Mouse (Mus musculus): ENCODE results near the gene Prss46.

The Prss46 gene

GRCm38 (mm10) chr9:110896595-110896994 is 52.3 kb downstream of the Prss46 start:
- no peak for DNase-seq (ENCODE audit: low spot score in 2 of 2)

DNA sequence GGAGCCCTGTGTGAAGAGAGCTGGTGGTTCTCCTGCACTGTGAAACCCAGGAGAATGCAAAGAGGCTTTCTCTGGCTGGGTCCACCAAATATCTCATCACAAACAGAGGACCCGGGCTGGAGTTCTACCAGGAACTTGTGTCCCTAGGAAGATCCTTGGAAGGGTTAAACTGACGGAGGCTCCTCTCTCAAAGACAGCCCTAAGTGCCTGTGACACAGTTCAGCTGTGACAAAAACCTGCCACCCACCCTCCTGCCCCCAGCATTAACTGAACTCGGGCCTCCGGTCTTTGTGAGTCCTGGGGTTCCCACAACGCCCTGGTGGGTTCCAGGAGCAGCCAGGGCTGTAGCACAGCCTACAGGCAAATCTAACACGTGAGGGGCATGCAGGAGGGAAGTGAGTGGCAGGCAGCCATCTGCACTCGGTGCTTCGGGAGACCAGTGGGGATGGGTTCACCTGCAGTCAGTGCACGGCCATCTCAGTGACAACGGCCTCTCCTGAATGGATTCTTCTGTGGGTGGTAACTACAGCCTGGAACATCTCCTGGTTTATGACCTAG is 55.2 kb downstream of the Prss46 start:
- DNase-seq (ENCODE audit: low spot score in 2 of 2), result no peak

GRCm38 (mm10) chr9:110901204-110901603 is 56.9 kb downstream of the Prss46 start:
- no peak for DNase-seq (ENCODE audit: low spot score in 2 of 2)

DNA sequence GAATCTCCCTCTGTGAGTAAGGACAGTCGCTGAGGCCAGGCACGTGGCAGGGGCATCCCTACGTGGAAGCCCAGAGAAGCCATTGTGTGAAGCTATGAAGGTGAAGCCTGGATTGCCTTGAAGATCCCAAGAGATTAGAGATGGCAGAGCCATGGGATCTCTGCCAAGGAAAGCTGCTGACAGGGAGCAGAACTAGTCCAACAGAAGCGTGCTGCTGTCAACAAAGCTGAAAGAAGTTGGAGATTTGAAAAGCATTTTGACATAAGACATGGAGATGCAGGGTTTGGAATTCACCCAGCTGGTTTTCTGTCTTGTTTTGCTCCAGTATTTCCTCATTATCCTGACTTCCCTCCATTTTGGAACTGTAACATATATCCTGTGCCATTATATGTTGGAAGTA is 58.0 kb downstream of the Prss46 start:
- DNase-seq (ENCODE audit: low spot score in 2 of 2), result no peak
